Mouse (Mus musculus): ENCODE measurements around the gene Ccl22. TPM values are rescaled to one million over a fixed set of nuclear protein-coding genes. Genes with fewer than 3 reads are reported as not detected.

Ccl22 gene
- polyA plus RNA-seq, 1 experiment from 2014 or later: not detected

Other genes starting within 250 kb of the Ccl22 start
- gene Cpne2, start 212.6 kb upstream of the Ccl22 start, polyA plus RNA-seq (2015; fragmentation: Nextera tagmentation; extraction: Ambion mirVana): 10.2 and 13.5 TPM in 2 replicates
- gene Rspry1, start 143.7 kb upstream of the Ccl22 start, polyA plus RNA-seq (2015; fragmentation: Nextera tagmentation; extraction: Ambion mirVana): 39.1 and 41.4 TPM in 2 replicates
- gene Fam192a, start 143.6 kb upstream of the Ccl22 start, polyA plus RNA-seq (2015; fragmentation: Nextera tagmentation; extraction: Ambion mirVana): 63.2 and 69.2 TPM in 2 replicates
- gene Arl2bp, start 79.0 kb upstream of the Ccl22 start, polyA plus RNA-seq (2015; fragmentation: Nextera tagmentation; extraction: Ambion mirVana): 133 and 135 TPM in 2 replicates
- 19.6 and 20.8 TPM in 2 replicates for gene Pllp, start 49.3 kb upstream of the Ccl22 start, polyA plus RNA-seq (2015; fragmentation: Nextera tagmentation; extraction: Ambion mirVana)
- gene Cx3cl1, start 26.4 kb downstream of the Ccl22 start, polyA plus RNA-seq (2015; fragmentation: Nextera tagmentation; extraction: Ambion mirVana): 12.8 and 14.0 TPM in 2 replicates
- 0.57 TPM in 1 of 2 replicates, not detected in the other for gene Ccl17, start 64.9 kb downstream of the Ccl22 start, polyA plus RNA-seq (2015; fragmentation: Nextera tagmentation; extraction: Ambion mirVana)
- 100 and 110 TPM in 2 replicates for gene Coq9, start 92.7 kb downstream of the Ccl22 start, polyA plus RNA-seq (2015; fragmentation: Nextera tagmentation; extraction: Ambion mirVana)
- 125 and 131 TPM in 2 replicates for gene Ciapin1, start 92.8 kb downstream of the Ccl22 start, polyA plus RNA-seq (2015; fragmentation: Nextera tagmentation; extraction: Ambion mirVana)
- gene Polr2c, start 111.9 kb downstream of the Ccl22 start, polyA plus RNA-seq (2015; fragmentation: Nextera tagmentation; extraction: Ambion mirVana): 157 and 179 TPM in 2 replicates
- 34.8 and 39.3 TPM in 2 replicates for gene Dok4, start 130.7 kb downstream of the Ccl22 start, polyA plus RNA-seq (2015; fragmentation: Nextera tagmentation; extraction: Ambion mirVana)
- gene Ccdc102a, start 172.5 kb downstream of the Ccl22 start, polyA plus RNA-seq (2015; fragmentation: Nextera tagmentation; extraction: Ambion mirVana): 20.1 and 21.0 TPM in 2 replicates
- 0.05 and 0.08 TPM in 2 replicates for gene Adgrg5, start 178.1 kb downstream of the Ccl22 start, polyA plus RNA-seq (2015; fragmentation: Nextera tagmentation; extraction: Ambion mirVana)
- 66.2 and 67.8 TPM in 2 replicates for gene Adgrg1, start 229.2 kb downstream of the Ccl22 start, polyA plus RNA-seq (2015; fragmentation: Nextera tagmentation; extraction: Ambion mirVana)

All from kidney, embryonic 16.5 days (tissue).